Comparison of ENCODE assay signal across 21 mouse cellular contexts in the genomic region with DNA sequence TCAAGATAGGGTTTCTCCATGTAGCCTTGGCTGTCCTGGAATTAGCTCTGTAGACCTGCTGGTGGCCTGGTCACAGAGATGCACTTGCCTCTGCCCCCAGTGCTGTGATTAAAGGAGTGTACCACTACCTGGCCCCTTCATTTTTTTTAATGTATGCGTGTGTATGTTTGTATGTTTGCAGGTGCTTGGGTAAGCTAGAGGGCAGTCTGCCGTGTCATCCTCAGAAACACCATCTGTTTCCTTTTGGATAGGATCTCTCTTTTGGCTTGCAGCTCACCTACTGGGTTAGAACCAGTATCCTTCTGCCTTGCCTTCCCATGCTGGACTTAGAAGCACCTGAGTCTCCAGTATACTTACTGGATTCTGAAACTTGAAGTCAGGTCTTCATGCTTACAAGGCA. TPM values are rescaled to one million over a fixed set of nuclear protein-coding genes. Genes with fewer than 3 reads are reported as not detected.
DNase-seq lines count a peak whose midpoint lies in the region; ATAC-seq lines count a peak whose summit lies in the region.
"Had no signal": no experiment of that assay in that cellular context is flagged by ENCODE, and none has a peak within 500 bp of the region (broad histone marks: within the 10 kb centered on the region; RNA-seq: fewer than 3 reads in every experiment).

No protein-coding gene starts in this region.

- peak; percentile 76 for ATAC-seq in cerebellum, adult (ENCODE audit: insufficient number of reproducible peaks, low FRiP score, low TSS enrichment)
- ATAC-seq: activated CD4-positive, CD25-positive, alpha-beta regulatory T cell, adult 4 months had no signal

- no peak for DNase-seq in cerebellum, postnatal 4 days (ENCODE audit: low spot score in 2 of 2)
- peak; percentile 87 for DNase-seq in brain, adult 2 months (ENCODE audit: low read depth, low spot score)
- DNase-seq in cerebellum, adult 8-10 months, result peak; percentile 48
- peak; percentile 63 to 65 for DNase-seq in cerebellum, postnatal 25 days
- DNase-seq in adrenal gland, adult 18-20 months (ENCODE audit: low spot score in 2 of 2), result no peak
- DNase-seq in embryo, embryonic 10.5 days (ENCODE audit: low spot score), result no peak
- no peak for DNase-seq in testis, postnatal 14 days (ENCODE audit: low spot score)
- DNase-seq: adrenal gland, adult 8-10 months; gastrocnemius, postnatal 25 days; heart, adult 18-20 months; heart, postnatal 4 days; kidney, adult 11 months; kidney, postnatal 25 days; lung, adult 2 months; lung, postnatal 10 days; midbrain, embryonic 14.5 days; right cerebral cortex, postnatal 25 days; thymus, adult 2 months; thymus, postnatal 36 days had no signal

RNA-seq across cellular contexts. Expression of gene Zfp148, which starts 29.5 kb away (rescaled TPM):
- 10 to 100 TPM; 59.5 to 65.1 TPM for total RNA-seq in adrenal gland, adult 18-20 months (2021)

Comparison
In these comparisons a context has a peak if more than half of its experiments do, and no peak if none do; other contexts are left out.
1. DNase-seq: peak in brain, adult 2 months (single experiment), cerebellum, adult 8-10 months (single experiment) and cerebellum, postnatal 25 days (2 of 2); none in cerebellum, postnatal 4 days (0 of 2), adrenal gland, adult 18-20 months (0 of 2), embryo, embryonic 10.5 days (single experiment) and testis, postnatal 14 days (single experiment).